Mouse (Mus musculus) liver, embryonic 14.5 days (tissue): ENCODE results near the gene Tefm. TPM values are rescaled to one million over a fixed set of nuclear protein-coding genes. Genes with fewer than 3 reads are reported as not detected.

ENCODE experiments used
- ATAC-seq: fragments of 200-750 bp; cut with Nextera tagmentation; 2 replicates; pipeline ENCODE4 v1.8.0; 2017; ENCODE audit warnings: moderate number of reproducible peaks, mild to moderate bottlenecking, moderate library complexity; ENCODE audit not compliant: insufficient read depth
- DNase-seq, 3 experiments: peaks; one replicate each; pipeline ENCODE4 v3.0.0-alpha.2; 2012 to 2013; ENCODE audit warnings: low read depth in 3 of 3, low spot score in 3 of 3
- H3K27ac ChIP-seq: fragments of 300-500 bp; sonication (generic); 2 replicates; pipeline ENCODE4 v1.5.1; 2014; ENCODE audit warnings: moderate library complexity, mild to moderate bottlenecking, control low read depth, inconsistent platforms
- H3K27me3 ChIP-seq: fragments of 300-500 bp; sonication (generic); 2 replicates; pipeline ENCODE4 v1.6.1; 2014; ENCODE audit warnings: mild to moderate bottlenecking, low read length, moderate library complexity; ENCODE audit not compliant: control insufficient read depth, insufficient read depth
- H3K36me3 ChIP-seq: fragments of 300-500 bp; sonication (generic); replicated peaks from 2 replicates; pipeline ENCODE4 v1.6.1; 2014; ENCODE audit warnings: low read depth; ENCODE audit not compliant: control insufficient read depth, insufficient read depth
- H3K4me1 ChIP-seq, 2 experiments: fragments of 200-500 bp in 1 of 2; fragments of 300-500 bp in 1 of 2; sonication (generic) in 1 of 2; replicated peaks; 2 replicates each; pipeline ENCODE4 v1.6.1; 2012 to 2014; ENCODE audit warnings: antibody characterized with exemption in 1 of 2, inconsistent platforms in 1 of 2, low read length in 1 of 2; ENCODE audit not compliant: control insufficient read depth in 2 of 2, insufficient read depth in 2 of 2
- H3K4me2 ChIP-seq: fragments of 300-500 bp; sonication (generic); 2 replicates; pipeline ENCODE4 v1.6.1; 2014; ENCODE audit warnings: low read depth, mild to moderate bottlenecking, control low read depth, moderate library complexity
- H3K4me3 ChIP-seq, 2 experiments: fragments of 200-500 bp in 1 of 2; fragments of 300-500 bp in 1 of 2; sonication (generic) in 1 of 2; 2 replicates each; pipeline ENCODE4 v1.5.1; 2012 to 2014; ENCODE audit warnings: low read depth in 2 of 2, low read length in 2 of 2, mild to moderate bottlenecking in 2 of 2, control low read depth in 1 of 2, inconsistent platforms in 1 of 2, moderate library complexity in 1 of 2; ENCODE audit not compliant: insufficient read depth in 1 of 2
- H3K9ac ChIP-seq: fragments of 300-500 bp; sonication (generic); replicated peaks from 2 replicates; pipeline ENCODE4 v1.6.1; 2014; ENCODE audit warnings: mild to moderate bottlenecking, control low read depth, moderate library complexity
- H3K9me3 ChIP-seq: fragments of 300-500 bp; sonication (generic); 2 replicates; pipeline ENCODE4 v1.6.1; 2016; ENCODE audit warnings: low read length, mixed read lengths; ENCODE audit not compliant: control insufficient read depth
- CTCF ChIP-seq: IDR thresholded peaks from 2 replicates; pipeline ENCODE4 v1.5.1; 2016; ENCODE audit warnings: antibody characterized with exemption, low read depth, control low read depth
- EP300 ChIP-seq: IDR thresholded peaks from 2 replicates; pipeline ENCODE4 v1.6.1; 2016; ENCODE audit warnings: antibody characterized with exemption, low read depth
- WGBS: fragments of 180-500 bp; shearing (Covaris S2); extraction: QIAGEN DNeasy Blood & Tissue Kit; methylation state at CpG from one replicate; pipeline ENCODE4 v1.1.7; 2014; ENCODE audit not compliant: insufficient replicate concordance; 5-methylcytosine and 5-hydroxymethylcytosine counted together
- polyA plus RNA-seq, 2 experiments: library from polyadenylated mRNA; depleted of rRNA in 1 of 2; stranded (reverse) in 1 of 2; unstranded in 1 of 2; fragments of >200 nt; fragmentation: Nextera tagmentation in 1 of 2; extraction: Ambion mirVana in 1 of 2; gene quantifications; 2 replicates each; pipeline versions ENCODE4 v1.2.1 to v1.2.3; 2012 to 2014

The Tefm gene
- polyA plus RNA-seq, 2 experiments: 7.5 to 12.5 TPM

DNA sequence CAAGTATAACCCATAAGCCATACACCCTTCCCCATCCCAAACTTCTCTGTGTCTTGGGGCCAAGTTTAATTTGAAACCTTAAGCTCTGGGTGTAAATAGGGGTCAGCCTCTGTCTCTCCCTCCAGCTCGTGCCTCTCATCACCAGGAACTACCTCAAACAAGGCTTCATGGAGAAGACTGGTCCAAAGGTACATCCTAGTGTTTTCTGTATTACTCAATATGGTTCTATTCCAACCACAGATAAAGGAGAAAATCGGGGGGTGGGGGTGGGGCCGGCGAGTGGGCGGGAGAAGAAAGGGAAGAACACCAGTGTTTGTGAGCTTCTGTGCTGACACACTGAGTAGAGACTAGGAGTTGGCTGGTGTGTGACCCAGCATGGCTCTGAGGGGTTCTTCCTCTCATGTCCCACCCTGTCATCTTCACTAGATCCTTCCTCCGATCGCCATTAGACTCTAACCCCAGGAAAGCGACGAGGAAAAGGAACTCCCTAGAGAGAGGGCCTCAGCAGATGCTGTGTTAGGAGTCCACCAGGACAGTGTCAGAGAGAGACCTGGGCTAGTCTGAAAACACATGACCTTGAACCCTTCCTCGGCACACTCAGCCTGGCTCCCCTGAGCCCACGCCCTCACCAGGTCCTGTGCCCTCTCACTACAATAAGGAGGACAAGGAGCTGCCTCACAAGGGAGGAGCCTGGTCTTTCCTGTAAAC, 32.1 kb upstream of the Tefm start:
- TF ChIP-seq EP300: no peak
- TF ChIP-seq CTCF: no peak

DNA sequence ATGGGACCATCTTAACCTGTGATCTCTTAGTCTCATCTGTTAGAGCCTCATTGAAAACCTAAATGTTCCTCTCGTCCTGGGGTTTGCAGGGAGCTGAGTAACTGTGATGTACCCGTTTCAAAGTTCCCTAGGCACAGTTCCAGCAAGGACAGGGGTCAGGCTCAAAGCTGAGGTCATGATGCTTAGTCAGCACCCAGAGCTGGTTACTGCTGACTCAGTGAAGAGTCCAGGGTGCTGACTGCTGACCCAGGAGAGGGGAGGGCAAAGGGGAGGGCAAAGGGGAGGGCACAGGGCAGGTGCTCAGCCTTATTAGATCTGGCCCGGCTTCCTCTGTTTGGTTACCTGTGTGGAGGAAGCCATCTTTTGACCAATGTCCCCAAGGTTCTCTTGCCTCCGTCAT, 29.9 kb upstream of the Tefm start:
- no peak overlapping the region for H3K9ac ChIP-seq
- H3K4me1 ChIP-seq: peaks cover 0 to 6% of the 10 kb centered on the region in 2 experiments; a peak in 1 of 4 replicates
- DNase-seq (peak in 1 of 3 experiments; percentile 25), ATAC-seq (peak; percentile 41; the same call in 1 of the 2 replicates)
- H3K27ac ChIP-seq: no peak overlapping the region
- TF ChIP-seq EP300: no peak
- no peak for TF ChIP-seq CTCF
- no peaks in the 10 kb centered on the region for H3K27me3 ChIP-seq
- no peak overlapping the region for H3K4me3 ChIP-seq
- no peaks in the 10 kb centered on the region for H3K36me3 ChIP-seq
- H3K9me3 ChIP-seq: no peaks in the 10 kb centered on the region
- no peak overlapping the region for H3K4me2 ChIP-seq
- WGBS: 56% methylated on average over 4 of the region's 4 CpGs

More for the DNA sequence above, 32.1 kb upstream of the Tefm start:
- DNase-seq (no peak), ATAC-seq (no peak)
- WGBS: 57% methylated on average over 11 of the region's 11 CpGs
- H3K4me1 ChIP-seq: peaks cover 0 to 6% of the 10 kb centered on the region in 2 experiments; a peak in 1 of 4 replicates
- no peak overlapping the region for H3K9ac ChIP-seq
- H3K27me3 ChIP-seq: no peaks in the 10 kb centered on the region
- H3K4me3 ChIP-seq: no peak overlapping the region
- H3K27ac ChIP-seq: no peak overlapping the region
- H3K4me2 ChIP-seq: no peak overlapping the region
- H3K36me3 ChIP-seq: no peaks in the 10 kb centered on the region
- H3K9me3 ChIP-seq: no peaks in the 10 kb centered on the region

DNA sequence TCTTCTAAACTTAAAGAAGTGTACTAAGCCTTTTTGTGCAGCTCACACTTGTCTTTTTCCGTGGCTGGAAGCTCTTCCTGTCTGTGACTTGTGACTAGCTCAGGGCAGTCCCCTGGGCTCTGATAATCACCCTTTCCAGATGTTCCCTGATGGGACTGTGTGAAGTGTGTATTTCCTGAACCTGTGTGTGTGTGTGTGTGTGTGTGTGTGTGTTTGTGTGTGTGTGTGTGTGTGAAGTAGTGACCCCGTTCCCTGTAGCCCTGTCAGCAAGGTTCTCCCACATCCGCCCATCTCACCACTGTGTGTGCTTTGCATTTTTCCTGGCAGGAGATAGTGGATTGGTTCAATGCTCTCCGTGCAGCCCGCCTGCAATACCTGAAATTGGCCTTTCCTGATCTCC, 28.4 kb upstream of the Tefm start:
- no peak for ATAC-seq
- H3K27ac ChIP-seq: no peak overlapping the region
- DNase-seq: no peak
- 36% methylated on average over 5 of the region's 5 CpGs for WGBS
- H3K27me3 ChIP-seq: no peaks in the 10 kb centered on the region
- H3K4me2 ChIP-seq: no peak overlapping the region
- TF ChIP-seq EP300: no peak
- no peak for TF ChIP-seq CTCF
- H3K4me1 ChIP-seq: peaks cover 0 to 6% of the 10 kb centered on the region in 2 experiments; a peak in 1 of 4 replicates
- no peak overlapping the region for H3K9ac ChIP-seq
- no peaks in the 10 kb centered on the region for H3K9me3 ChIP-seq
- no peak overlapping the region for H3K4me3 ChIP-seq
- no peaks in the 10 kb centered on the region for H3K36me3 ChIP-seq

GRCm38 (mm10) chr11:80169629-80170028, 27.7 kb upstream of the Tefm start:
- Histone ChIP-seq H3K4me1 (peaks cover 0 to 6% of the 10 kb centered on the region in 2 experiments; a peak in 1 of 4 replicates), H3K4me3 (no peak overlapping the region), H3K9ac (no peak overlapping the region), H3K9me3 (no peaks in the 10 kb centered on the region), H3K27ac (no peak overlapping the region), H3K4me2 (no peak overlapping the region), H3K36me3 (no peaks in the 10 kb centered on the region), H3K27me3 (no peaks in the 10 kb centered on the region)
- no peak for TF ChIP-seq CTCF
- TF ChIP-seq EP300: no peak
- WGBS: 52% methylated on average over 3 of the region's 3 CpGs
- DNase-seq (no peak), ATAC-seq (no peak)

- Histone ChIP-seq H3K9me3 (no peaks in the 10 kb centered on the region), H3K36me3 (no peaks in the 10 kb centered on the region), H3K27me3 (no peaks in the 10 kb centered on the region), H3K4me3 (no peak overlapping the region), H3K9ac (no peak overlapping the region), H3K4me2 (no peak overlapping the region), H3K27ac (no peak overlapping the region), H3K4me1 (peaks cover 0 to 2% of the 10 kb centered on the region in 2 experiments; a peak in 1 of 4 replicates)
- 43% methylated on average over 4 of the region's 4 CpGs for WGBS
- no peak for ATAC-seq
- DNase-seq: no peak
- no peak for TF ChIP-seq CTCF
- no peak for TF ChIP-seq EP300
Observed at GRCm38 (mm10) chr11:80168611-80169249, 26.8 kb upstream of the Tefm start.
